Mouse (Mus musculus) bone marrow, adult 2 months (tissue): ENCODE measurements around the gene Olfr316.

Source experiments
- CTCF ChIP-seq: fragments of 200-500 bp; IDR thresholded peaks from 2 replicates; pipeline ENCODE4 v1.5.1; 2011; ENCODE audit warnings: low read length, control low read depth; ENCODE audit not compliant: control insufficient read depth, insufficient read depth
- POLR2A ChIP-seq: fragments of 200-500 bp; IDR thresholded peaks from 2 replicates; pipeline ENCODE4 v1.6.1; 2011; ENCODE audit warnings: low read depth, mild to moderate bottlenecking, control low read depth, low read length, borderline replicate concordance; ENCODE audit not compliant: control insufficient read depth

GRCm38 (mm10) chr11:58787651-58788050 is 35.1 kb downstream of the Olfr316 start:
- TF ChIP-seq POLR2A (no peak), CTCF (no peak)
